Mouse (Mus musculus) large intestine, adult 2 months (tissue): Measurements from ENCODE around the gene Sap25. TPM values are rescaled to one million over a fixed set of nuclear protein-coding genes. Genes with fewer than 3 reads are reported as not detected.

ENCODE experiments used
- DNase-seq: peaks from one replicate; pipeline ENCODE4 v3.0.0-alpha.2; 2012; ENCODE audit warnings: low read depth, low spot score
- WGBS: fragments of 180-500 bp; shearing (Covaris S2); methylation state at CpG from one replicate; pipeline ENCODE4 v1.1.7; 2018; 5-methylcytosine and 5-hydroxymethylcytosine counted together
- polyA plus RNA-seq: library from polyadenylated mRNA; depleted of rRNA; stranded (reverse); fragments of >200 nt; gene quantifications from 2 replicates; pipeline ENCODE4 v1.2.3, GENCODE M21; 2012

Sap25 gene
- polyA plus RNA-seq, 1 experiment, result 67.0 TPM

GRCm38 (mm10) chr5:137623937-137624530 lies 17.1 kb upstream of the Sap25 start:
- DNase-seq, result no peak
- WGBS, result 57% methylated on average over 11 of the region's 11 CpGs

- DNase-seq, result no peak
- WGBS, result under 1% methylated on average over 9 of the region's 9 CpGs
Measured at GRCm38 (mm10) chr5:137627991-137628390, 13.1 kb upstream of the Sap25 start.

GRCm38 (mm10) chr5:137628498-137629305 lies 12.4 kb upstream of the Sap25 start, which contains the start of the genes Fbxo24, Lrch4 and Gm20605:
Fbxo24 (minus strand) TSS chr5:137629002.
Lrch4 (plus strand) TSS chr5:137629121.
Gm20605 (plus strand) TSS chr5:137629175.
- WGBS, result under 1% methylated on average over 45 of the region's 46 CpGs
- DNase-seq, result peak; percentile 99

GRCm38 (mm10) chr5:137629306-137629721 lies 11.8 kb upstream of the Sap25 start:
- under 1% methylated on average over 23 of the region's 23 CpGs for WGBS
- DNase-seq, result no peak

GRCm38 (mm10) chr5:137629906-137630545 lies 11.1 kb upstream of the Sap25 start:
- 6% methylated on average over 6 of the region's 6 CpGs for WGBS
- DNase-seq, result no peak

GRCm38 (mm10) chr5:137630602-137631001 lies 10.5 kb upstream of the Sap25 start:
- 12% methylated on average over 3 of the region's 3 CpGs for WGBS
- DNase-seq, result no peak

GRCm38 (mm10) chr5:137631171-137631570 lies 10.0 kb upstream of the Sap25 start:
- 28% methylated on average over 9 of the region's 9 CpGs for WGBS
- no peak for DNase-seq

- 54% methylated on average over 4 of the region's 4 CpGs for WGBS
- DNase-seq, result no peak
Measured at GRCm38 (mm10) chr5:137631591-137631990, 9.5 kb upstream of the Sap25 start.

GRCm38 (mm10) chr5:137633397-137634084 lies 7.6 kb upstream of the Sap25 start:
- WGBS, result 54% methylated on average over 12 of the region's 12 CpGs

GRCm38 (mm10) chr5:137639472-137639871 lies 1.7 kb upstream of the Sap25 start:
- no peak for DNase-seq

More at GRCm38 (mm10) chr5:137633397-137634084, 7.6 kb upstream of the Sap25 start:
- no peak for DNase-seq

GRCm38 (mm10) chr5:137642886-137643285 lies 1.8 kb downstream of the Sap25 start:
- WGBS, result 50% methylated on average over 4 of the region's 4 CpGs
- DNase-seq, result no peak

More at GRCm38 (mm10) chr5:137639472-137639871, 1.7 kb upstream of the Sap25 start:
- WGBS, result 74% methylated on average over 7 of the region's 7 CpGs

GRCm38 (mm10) chr5:137644484-137644883 lies 3.4 kb downstream of the Sap25 start:
- no peak for DNase-seq

GRCm38 (mm10) chr5:137645091-137645651 lies 4.0 kb downstream of the Sap25 start:
- WGBS, result 9% methylated on average over 44 of the region's 44 CpGs
- no peak for DNase-seq

More at GRCm38 (mm10) chr5:137644484-137644883, 3.4 kb downstream of the Sap25 start:
- 70% methylated on average over 19 of the region's 19 CpGs for WGBS

GRCm38 (mm10) chr5:137645652-137646091 lies 4.5 kb downstream of the Sap25 start, which contains the start of gene Irs3:
Irs3 (minus strand) TSS chr5:137645714.
- 49% methylated on average over 11 of the region's 11 CpGs for WGBS
- DNase-seq, result no peak

- WGBS, result 40% methylated on average over 9 of the region's 9 CpGs
- no peak for DNase-seq
Measured at GRCm38 (mm10) chr5:137647827-137648601, 6.9 kb downstream of the Sap25 start.

GRCm38 (mm10) chr5:137649251-137649650 lies 8.1 kb downstream of the Sap25 start:
- DNase-seq, result no peak
- WGBS, result 43% methylated on average over 4 of the region's 4 CpGs

- DNase-seq, result no peak
- WGBS, result 20% methylated on average over 17 of the region's 18 CpGs
Measured at GRCm38 (mm10) chr5:137649669-137650571, 8.8 kb downstream of the Sap25 start.
